Mouse (Mus musculus): ENCODE data around the gene Pear1. TPM values are rescaled to one million over a fixed set of nuclear protein-coding genes. Genes with fewer than 3 reads are reported as not detected.
A peak's percentile ranks its signal among the peaks of the same experiment; 100 is the strongest.

Pear1 gene
- polyA plus RNA-seq, 1 experiment from 2014 or later: 6.9 TPM

DNA sequence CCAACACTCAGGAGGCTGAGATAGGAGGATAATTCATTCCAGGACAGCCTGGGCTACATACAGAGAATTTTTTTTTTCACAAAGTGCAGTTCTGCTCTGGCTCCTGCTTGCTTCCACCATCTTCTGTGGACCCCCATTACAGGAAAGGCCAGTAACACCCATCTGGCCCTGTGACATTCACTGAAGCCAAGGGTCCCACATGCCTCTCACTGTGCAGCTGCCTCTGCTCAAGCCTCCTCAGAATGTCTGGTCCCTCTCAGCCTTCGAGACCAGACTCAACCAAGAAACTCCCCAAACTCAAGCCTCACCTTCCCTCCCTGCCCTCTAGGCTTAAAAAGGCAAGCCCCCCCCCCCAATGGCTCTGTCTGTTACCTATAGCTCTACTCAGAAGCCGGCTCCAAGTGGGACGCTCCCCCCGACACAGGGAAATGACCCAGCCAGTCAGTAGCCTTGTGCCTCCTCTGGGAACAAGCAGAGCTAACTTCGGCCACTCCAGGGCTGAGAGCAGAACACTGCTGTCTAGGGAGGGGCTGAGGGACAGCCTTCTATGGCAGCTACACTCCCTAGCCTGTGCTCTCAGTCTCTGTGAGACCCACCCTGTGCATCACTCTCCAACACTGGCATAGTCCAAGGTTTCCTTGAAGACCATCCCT lies 58.3 kb downstream of the Pear1 start:
- Histone ChIP-seq H3K4me1 (ENCODE audit: control insufficient read depth, insufficient read depth, low read length) (no peaks in the 10 kb centered on the region), H3K9ac (replicated peaks; ENCODE audit: low read length) (no peak overlapping the region), H3K27me3 (ENCODE audit: control insufficient read depth, insufficient read depth, low read length) (peaks cover 17% of the 10 kb centered on the region), H3K4me2 (ENCODE audit: low read length) (no peak overlapping the region), H3K9me3 (ENCODE audit: control insufficient read depth, low read length) (no peaks in the 10 kb centered on the region), H3K4me3 (replicated peaks; ENCODE audit: low read depth, low read length) (no peak overlapping the region), H3K36me3 (ENCODE audit: control insufficient read depth, insufficient read depth, low read length) (no peaks in the 10 kb centered on the region), H3K27ac (replicated peaks; ENCODE audit: low read depth, low read length) (no peak overlapping the region)
- ATAC-seq (ENCODE audit: low FRiP score, low TSS enrichment) (no peak), DNase-seq (no peak)
- WGBS: 76% methylated on average over 5 of the region's 5 CpGs

DNA sequence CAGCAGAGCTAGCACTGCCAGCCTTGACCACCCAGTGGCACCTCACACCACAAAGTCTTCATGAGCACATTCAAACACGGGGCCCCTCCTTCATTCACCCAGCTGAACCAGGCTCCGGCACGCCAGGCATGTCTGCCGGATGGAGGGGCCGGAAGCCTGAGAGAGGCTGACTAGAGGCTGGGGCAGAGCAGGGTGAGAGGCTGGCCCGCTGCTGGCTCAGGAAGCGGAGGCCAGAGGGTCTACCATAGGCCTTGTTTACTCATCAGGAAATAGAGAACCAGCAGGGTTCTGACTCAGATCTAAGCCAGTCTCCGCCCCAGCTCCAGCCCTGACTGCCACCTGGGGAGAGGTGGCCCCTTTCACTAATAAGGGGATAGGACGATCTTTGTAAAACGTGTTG lies 59.0 kb downstream of the Pear1 start:
- Histone ChIP-seq H3K4me2 (ENCODE audit: low read length) (no peak overlapping the region), H3K9me3 (ENCODE audit: control insufficient read depth, low read length) (no peaks in the 10 kb centered on the region), H3K4me3 (replicated peaks; ENCODE audit: low read depth, low read length) (no peak overlapping the region), H3K9ac (replicated peaks; ENCODE audit: low read length) (no peak overlapping the region), H3K27ac (replicated peaks; ENCODE audit: low read depth, low read length) (0 out of 2 replicates have a peak overlapping the region, but pooled peaks have one; percentile 26), H3K4me1 (ENCODE audit: control insufficient read depth, insufficient read depth, low read length) (no peaks in the 10 kb centered on the region), H3K27me3 (ENCODE audit: control insufficient read depth, insufficient read depth, low read length) (peaks cover 17% of the 10 kb centered on the region), H3K36me3 (ENCODE audit: control insufficient read depth, insufficient read depth, low read length) (no peaks in the 10 kb centered on the region)
- ATAC-seq (ENCODE audit: low FRiP score, low TSS enrichment): no peak
- 21% methylated on average over 10 of the region's 10 CpGs for WGBS
- no peak for DNase-seq

DNA sequence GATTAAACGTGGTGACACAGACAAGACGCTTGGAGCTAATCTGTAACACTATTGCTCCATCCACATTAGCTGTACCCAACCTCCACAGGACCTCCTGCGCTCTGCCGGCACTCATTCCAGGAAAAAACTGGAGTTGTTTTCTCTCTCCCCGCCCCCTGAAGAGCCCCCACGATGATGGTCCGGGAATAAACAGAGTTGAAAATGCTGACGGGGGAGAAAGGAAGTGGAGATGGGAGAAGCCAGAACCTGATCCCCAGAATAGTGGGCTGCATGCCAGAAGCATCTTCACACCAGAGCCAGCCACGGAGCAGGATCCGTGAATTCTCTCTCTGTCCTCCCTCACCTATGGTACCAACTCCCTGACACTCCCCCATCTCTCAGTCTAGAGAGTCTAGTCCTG lies 59.6 kb downstream of the Pear1 start:
- WGBS: 45% methylated on average over 10 of the region's 10 CpGs
- no peak overlapping the region for H3K27ac ChIP-seq (replicated peaks; ENCODE audit: low read depth, low read length)

DNA sequence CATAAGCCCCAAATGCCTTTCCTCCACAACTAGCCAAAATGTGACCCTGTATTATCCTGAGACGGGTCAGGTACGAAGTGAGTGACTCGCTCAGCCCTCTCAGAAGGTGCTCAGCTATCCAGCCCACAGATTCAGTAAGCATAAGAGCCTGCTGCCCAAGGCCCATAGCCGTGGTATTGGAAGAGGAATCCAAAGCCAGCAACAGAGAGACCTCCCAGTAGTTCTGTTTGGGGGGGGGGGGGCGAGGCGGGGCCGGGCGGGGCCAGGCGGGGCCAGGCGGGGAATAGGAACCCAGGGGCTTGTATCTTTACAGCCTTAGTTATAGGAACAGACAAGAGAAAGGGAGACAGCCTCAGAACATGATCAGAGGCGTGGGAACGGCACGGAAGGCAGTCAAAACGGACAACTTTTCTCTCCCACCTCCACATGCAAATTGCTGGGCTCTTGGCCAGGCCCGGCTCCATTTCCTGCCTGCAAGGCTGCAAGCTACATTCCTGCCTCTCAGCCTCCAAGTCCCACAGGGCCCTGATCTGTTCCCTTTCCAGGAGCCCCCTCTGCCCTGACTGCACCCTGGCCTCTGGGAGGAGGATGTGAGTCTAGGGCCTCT lies 60.3 kb downstream of the Pear1 start:
- Histone ChIP-seq H3K27ac (replicated peaks; ENCODE audit: low read depth, low read length) (0 out of 2 replicates have a peak overlapping the region, but pooled peaks have one; percentile 17), H3K27me3 (ENCODE audit: control insufficient read depth, insufficient read depth, low read length) (peaks cover 10% of the 10 kb centered on the region; the same call in 1 of the 2 replicates), H3K4me3 (replicated peaks; ENCODE audit: low read depth, low read length) (no peak overlapping the region), H3K4me2 (ENCODE audit: low read length) (peak overlapping the region; percentile 10; the same call in 1 of the 2 replicates), H3K9me3 (ENCODE audit: control insufficient read depth, low read length) (no peaks in the 10 kb centered on the region), H3K36me3 (ENCODE audit: control insufficient read depth, insufficient read depth, low read length) (no peaks in the 10 kb centered on the region), H3K4me1 (ENCODE audit: control insufficient read depth, insufficient read depth, low read length) (no peaks in the 10 kb centered on the region), H3K9ac (replicated peaks; ENCODE audit: low read length) (no peak overlapping the region)
- DNase-seq (peak; percentile 62), ATAC-seq (ENCODE audit: low FRiP score, low TSS enrichment) (no peak)
- 24% methylated on average over 15 of the region's 15 CpGs for WGBS

More for the DNA sequence above, 59.6 kb downstream of the Pear1 start:
- Histone ChIP-seq H3K36me3 (ENCODE audit: control insufficient read depth, insufficient read depth, low read length) (no peaks in the 10 kb centered on the region), H3K9me3 (ENCODE audit: control insufficient read depth, low read length) (no peaks in the 10 kb centered on the region), H3K27me3 (ENCODE audit: control insufficient read depth, insufficient read depth, low read length) (peaks cover 13% of the 10 kb centered on the region), H3K4me2 (ENCODE audit: low read length) (no peak overlapping the region), H3K4me1 (ENCODE audit: control insufficient read depth, insufficient read depth, low read length) (no peaks in the 10 kb centered on the region), H3K9ac (replicated peaks; ENCODE audit: low read length) (no peak overlapping the region), H3K4me3 (replicated peaks; ENCODE audit: low read depth, low read length) (no peak overlapping the region)
- DNase-seq: no peak
- no peak for ATAC-seq (ENCODE audit: low FRiP score, low TSS enrichment)

DNA sequence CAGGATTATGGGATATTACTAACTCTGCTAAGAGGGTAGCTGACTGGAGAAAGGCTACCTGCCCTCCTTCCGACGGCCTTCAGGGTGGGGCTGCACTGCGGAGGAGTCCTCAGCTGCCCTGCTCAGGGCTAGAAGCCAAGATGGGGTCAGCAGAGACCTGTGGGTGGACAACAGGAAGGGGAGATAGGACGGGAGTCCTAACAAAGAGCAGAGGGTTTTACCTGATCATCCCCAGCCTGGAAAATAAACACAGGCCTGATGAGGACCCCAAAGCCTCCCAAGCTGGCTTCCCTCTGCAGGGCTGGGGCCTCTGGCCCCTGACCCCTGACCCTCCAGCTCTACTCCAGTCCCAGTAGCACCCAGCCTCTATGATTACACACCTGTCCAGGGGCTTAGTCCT lies 60.9 kb downstream of the Pear1 start:
- no peaks in the 10 kb centered on the region for H3K9me3 ChIP-seq (ENCODE audit: control insufficient read depth, low read length)

DNA sequence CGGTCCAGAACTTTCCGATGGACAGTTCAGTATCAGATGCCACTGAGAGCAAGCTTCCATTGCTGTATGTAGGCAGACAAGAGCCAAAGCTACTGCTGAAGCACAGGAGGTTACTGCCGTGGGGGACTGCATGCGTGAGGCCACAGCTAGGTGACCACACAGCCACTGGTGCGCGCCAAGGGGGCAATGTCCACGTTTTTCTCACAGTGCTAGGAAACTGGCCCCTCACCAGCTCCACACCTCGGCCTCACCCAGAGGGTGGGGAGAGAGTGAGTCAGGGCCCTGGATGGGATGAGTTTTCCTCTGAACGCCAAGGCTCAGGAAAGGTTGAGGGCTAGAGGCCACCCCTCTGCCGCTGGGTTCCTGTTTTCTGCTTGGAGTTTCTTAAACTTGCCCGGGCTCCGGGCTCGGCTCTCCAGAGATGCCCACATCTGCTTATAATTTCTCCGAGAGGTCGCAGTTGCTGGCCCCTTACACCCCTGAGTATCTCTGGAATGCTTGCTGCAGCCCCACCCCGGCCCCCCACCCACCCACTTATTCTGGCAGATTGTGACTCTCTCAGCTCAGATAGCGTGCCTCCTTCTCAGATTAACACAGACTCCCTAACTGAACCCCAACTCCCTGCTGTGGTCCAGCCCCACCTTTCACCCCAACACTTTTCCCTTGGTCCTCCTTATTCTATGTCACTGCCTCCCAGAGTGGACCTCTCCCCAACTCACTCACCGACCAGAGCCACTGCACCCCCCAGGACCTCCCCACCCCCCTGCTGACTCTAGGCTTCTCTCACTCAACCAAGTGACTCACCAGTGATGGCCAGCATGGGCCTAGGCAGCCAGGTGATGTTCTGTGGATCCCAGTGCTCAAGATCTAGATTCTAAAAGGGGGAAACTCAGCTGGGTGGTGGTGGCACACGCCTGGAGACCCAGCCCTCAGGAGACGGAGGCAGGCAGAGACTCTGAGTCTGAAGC lies 62.4 kb downstream of the Pear1 start:
- DNase-seq (no peak), ATAC-seq (ENCODE audit: low FRiP score, low TSS enrichment) (no peak)
- Histone ChIP-seq H3K4me3 (replicated peaks; ENCODE audit: low read depth, low read length) (no peak overlapping the region), H3K36me3 (ENCODE audit: control insufficient read depth, insufficient read depth, low read length) (no peaks in the 10 kb centered on the region), H3K4me1 (ENCODE audit: control insufficient read depth, insufficient read depth, low read length) (no peaks in the 10 kb centered on the region), H3K9me3 (ENCODE audit: control insufficient read depth, low read length) (no peaks in the 10 kb centered on the region), H3K27ac (replicated peaks; ENCODE audit: low read depth, low read length) (no peak overlapping the region), H3K4me2 (ENCODE audit: low read length) (no peak overlapping the region), H3K9ac (replicated peaks; ENCODE audit: low read length) (no peak overlapping the region), H3K27me3 (ENCODE audit: control insufficient read depth, insufficient read depth, low read length) (0 out of 2 replicates have a peak, but pooled peaks cover under 1% of the 10 kb centered on the region)
- WGBS: 81% methylated on average over 20 of the region's 20 CpGs

More for the DNA sequence above, 60.9 kb downstream of the Pear1 start:
- H3K27me3 ChIP-seq (ENCODE audit: control insufficient read depth, insufficient read depth, low read length): peaks cover 6% of the 10 kb centered on the region; the same call in 1 of the 2 replicates
- no peak overlapping the region for H3K4me2 ChIP-seq (ENCODE audit: low read length)
- no peaks in the 10 kb centered on the region for H3K36me3 ChIP-seq (ENCODE audit: control insufficient read depth, insufficient read depth, low read length)
- H3K4me1 ChIP-seq (ENCODE audit: control insufficient read depth, insufficient read depth, low read length): no peaks in the 10 kb centered on the region
- H3K4me3 ChIP-seq (replicated peaks; ENCODE audit: low read depth, low read length): no peak overlapping the region
- no peak overlapping the region for H3K9ac ChIP-seq (replicated peaks; ENCODE audit: low read length)
- 55% methylated on average over 4 of the region's 4 CpGs for WGBS
- 0 out of 2 replicates have a peak overlapping the region, but pooled peaks have one; percentile 17 for H3K27ac ChIP-seq (replicated peaks; ENCODE audit: low read depth, low read length)
- no peak for DNase-seq
- no peak for ATAC-seq (ENCODE audit: low FRiP score, low TSS enrichment)

DNA sequence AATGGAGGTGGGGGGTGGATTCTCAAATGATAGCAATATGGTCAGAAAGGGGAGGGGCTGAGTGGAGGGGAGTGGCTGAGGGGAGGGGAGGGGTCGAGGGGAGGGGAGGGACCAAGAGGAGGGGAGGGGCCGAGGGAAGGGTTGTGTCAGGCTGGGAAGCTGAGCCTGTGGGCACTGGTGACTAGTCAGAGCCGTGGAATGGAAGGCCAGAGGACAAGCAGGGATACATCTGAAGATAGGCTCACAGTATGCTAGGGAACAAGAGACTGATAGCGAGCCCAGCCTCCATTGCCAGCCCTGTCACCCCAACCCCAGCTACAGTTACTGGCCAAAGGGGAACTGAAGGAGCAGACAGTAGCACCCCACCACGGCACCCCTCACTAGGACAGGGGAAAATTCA lies 65.5 kb downstream of the Pear1 start:
- no peak for DNase-seq
- Histone ChIP-seq H3K4me2 (ENCODE audit: low read length) (no peak overlapping the region), H3K27ac (replicated peaks; ENCODE audit: low read depth, low read length) (no peak overlapping the region), H3K27me3 (ENCODE audit: control insufficient read depth, insufficient read depth, low read length) (0 out of 2 replicates have a peak, but pooled peaks cover 4% of the 10 kb centered on the region), H3K9me3 (ENCODE audit: control insufficient read depth, low read length) (no peaks in the 10 kb centered on the region), H3K4me1 (ENCODE audit: control insufficient read depth, insufficient read depth, low read length) (no peaks in the 10 kb centered on the region), H3K36me3 (ENCODE audit: control insufficient read depth, insufficient read depth, low read length) (no peaks in the 10 kb centered on the region), H3K4me3 (replicated peaks; ENCODE audit: low read depth, low read length) (no peak overlapping the region), H3K9ac (replicated peaks; ENCODE audit: low read length) (no peak overlapping the region)
- ATAC-seq (ENCODE audit: low FRiP score, low TSS enrichment): no peak
- WGBS: 39% methylated on average over 4 of the region's 5 CpGs

DNA sequence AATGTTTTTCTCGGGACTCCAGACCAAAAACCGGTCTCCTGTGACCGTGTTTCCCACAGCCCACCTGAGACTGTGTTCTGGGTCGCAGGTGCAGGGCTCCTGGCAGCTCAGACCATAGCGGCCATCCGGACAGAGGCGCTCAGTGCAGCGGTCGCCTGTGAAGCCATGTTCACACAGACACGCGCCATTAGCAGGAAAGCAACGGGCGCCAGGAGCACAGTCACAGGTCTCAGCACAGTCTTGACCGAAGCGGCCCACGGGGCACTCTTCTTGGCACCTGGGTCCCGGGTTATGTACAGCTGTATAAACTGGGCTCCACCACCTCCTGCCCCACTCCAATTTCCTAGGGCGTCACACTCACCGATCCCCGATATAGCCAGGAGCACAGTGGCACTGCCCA lies 67.6 kb downstream of the Pear1 start:
- no peaks in the 10 kb centered on the region for H3K4me1 ChIP-seq (ENCODE audit: control insufficient read depth, insufficient read depth, low read length)
- WGBS: 49% methylated on average over 20 of the region's 20 CpGs

More for the DNA sequence above, 67.6 kb downstream of the Pear1 start:
- DNase-seq (no peak), ATAC-seq (ENCODE audit: low FRiP score, low TSS enrichment) (no peak)
- H3K27ac ChIP-seq (replicated peaks; ENCODE audit: low read depth, low read length): no peak overlapping the region
- H3K4me3 ChIP-seq (replicated peaks; ENCODE audit: low read depth, low read length): peak overlapping the region; percentile 22; the same call in 1 of the 2 replicates
- H3K9ac ChIP-seq (replicated peaks; ENCODE audit: low read length): peak overlapping the region; percentile 21; the same call in 1 of the 2 replicates
- H3K9me3 ChIP-seq (ENCODE audit: control insufficient read depth, low read length): no peaks in the 10 kb centered on the region
- peak overlapping the region; percentile 48 for H3K4me2 ChIP-seq (ENCODE audit: low read length)
- 0 out of 2 replicates have a peak, but pooled peaks cover 4% of the 10 kb centered on the region for H3K27me3 ChIP-seq (ENCODE audit: control insufficient read depth, insufficient read depth, low read length)
- no peaks in the 10 kb centered on the region for H3K36me3 ChIP-seq (ENCODE audit: control insufficient read depth, insufficient read depth, low read length)
